ENCODE assay signal across 18 mouse cellular contexts in the genomic region with DNA sequence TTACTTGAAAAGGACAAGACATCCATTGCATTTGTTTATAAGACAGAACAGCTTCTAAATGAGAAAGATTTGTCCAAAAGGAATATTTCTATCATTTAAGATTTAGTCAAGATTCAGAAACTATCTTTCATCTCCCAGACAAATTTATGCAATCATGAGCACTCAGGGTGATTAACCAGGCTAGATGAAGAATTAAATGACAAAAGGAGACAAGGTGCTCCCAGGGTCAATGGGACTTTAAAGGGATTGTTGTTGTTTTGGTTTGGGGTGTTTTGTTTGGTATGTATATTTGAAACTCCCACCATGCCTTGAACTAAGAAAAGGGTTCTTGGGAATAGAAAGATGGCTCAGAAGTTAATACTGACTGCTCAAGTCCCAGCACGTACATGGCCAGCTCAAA.
DNase-seq lines count a peak whose midpoint lies in the region; ATAC-seq and TF ChIP-seq lines count a peak whose summit lies in the region.
"Had no signal": no experiment of that assay in that cellular context is flagged by ENCODE, and none has a peak within 500 bp of the region (broad histone marks: within the 10 kb centered on the region; RNA-seq: fewer than 3 reads in every experiment).

No protein-coding gene starts in this region.

- DNase-seq in lung, postnatal 4 days: no peak
- DNase-seq in midbrain, postnatal 0 days (ENCODE audit: low spot score): no peak
- no peak for DNase-seq in spleen, postnatal 36 days (ENCODE audit: low spot score in 2 of 2)
- no peak for DNase-seq in gastrocnemius, adult 18-20 months (ENCODE audit: low spot score)
- DNase-seq: adrenal gland, postnatal 10 days; cerebellum, adult 18-20 months; cerebellum, postnatal 36 days; gastrocnemius, postnatal 25 days; left cerebral cortex, postnatal 4 days had no signal

- WGBS in lung, embryonic 15.5 days: 56% methylated on average over 1 of the region's 1 CpGs
- 34% methylated on average over 1 of the region's 1 CpGs for WGBS in forebrain, embryonic 13.5 days
- 50% methylated on average over 1 of the region's 1 CpGs for WGBS in hindbrain, embryonic 16.5 days
- 31% methylated on average over 1 of the region's 1 CpGs for WGBS in midbrain, postnatal 0 days

- H3K4me2 ChIP-seq in lung, embryonic 15.5 days: no peak overlapping the region
- H3K4me2 ChIP-seq in forebrain, embryonic 13.5 days: no peak overlapping the region
- no peak overlapping the region for H3K4me2 ChIP-seq in hindbrain, embryonic 16.5 days (ENCODE audit: low read length)
- H3K4me2 ChIP-seq in midbrain, postnatal 0 days (ENCODE audit: low read depth, low read length, poor library complexity, severe bottlenecking): no peak overlapping the region
- H3K4me2 ChIP-seq: liver, embryonic 11.5 days; lung, embryonic 14.5 days; stomach, embryonic 15.5 days had no signal

- H3K4me1 ChIP-seq in lung, embryonic 15.5 days: 0 out of 2 replicates have a peak, but pooled peaks cover 10% of the 10 kb centered on the region
- peaks cover 32% of the 10 kb centered on the region for H3K4me1 ChIP-seq in forebrain, embryonic 13.5 days
- H3K4me1 ChIP-seq in hindbrain, embryonic 16.5 days (ENCODE audit: control insufficient read depth, insufficient read depth, low read depth, low read length): peaks cover 17% of the 10 kb centered on the region
- H3K4me1 ChIP-seq in midbrain, postnatal 0 days (ENCODE audit: insufficient read depth, low read length): no peaks in the 10 kb centered on the region; the same call in 1 of the 2 replicates
- H3K4me1 ChIP-seq: stomach, embryonic 15.5 days had no signal

- H3K4me3 ChIP-seq in lung, embryonic 15.5 days: no peak overlapping the region
- no peak overlapping the region for H3K4me3 ChIP-seq in forebrain, embryonic 13.5 days
- H3K4me3 ChIP-seq in hindbrain, embryonic 16.5 days (ENCODE audit: low read length): no peak overlapping the region
- H3K4me3 ChIP-seq in midbrain, postnatal 0 days (ENCODE audit: low read depth, low read length): no peak overlapping the region
- H3K4me3 ChIP-seq: embryonic facial prominence, embryonic 10.5 days; myocyte; stomach, embryonic 15.5 days had no signal

- no peak for ATAC-seq in lung, embryonic 15.5 days (ENCODE audit: borderline replicate concordance, extremely low read depth, low FRiP score, low TSS enrichment)
- no peak for ATAC-seq in forebrain, embryonic 13.5 days
- no peak for ATAC-seq in hindbrain, embryonic 16.5 days
- no peak for ATAC-seq in midbrain, postnatal 0 days (ENCODE audit: low FRiP score)

- no peak for TF ChIP-seq CTCF in midbrain, postnatal 0 days (IDR thresholded peaks at IDR 0.05)

- no peaks in the 10 kb centered on the region for H3K36me3 ChIP-seq in lung, embryonic 15.5 days
- no peaks in the 10 kb centered on the region for H3K36me3 ChIP-seq in forebrain, embryonic 13.5 days (ENCODE audit: poor library complexity, severe bottlenecking)
- no peaks in the 10 kb centered on the region for H3K36me3 ChIP-seq in hindbrain, embryonic 16.5 days (ENCODE audit: control insufficient read depth, insufficient read depth, low read length)
- no peaks in the 10 kb centered on the region for H3K36me3 ChIP-seq in midbrain, postnatal 0 days (ENCODE audit: insufficient read depth, low read length)
- H3K36me3 ChIP-seq: embryonic facial prominence, embryonic 10.5 days; G1E; stomach, embryonic 15.5 days had no signal

- H3K9me3 ChIP-seq in lung, embryonic 15.5 days: no peaks in the 10 kb centered on the region
- no peaks in the 10 kb centered on the region for H3K9me3 ChIP-seq in forebrain, embryonic 13.5 days (replicated peaks)
- H3K9me3 ChIP-seq in hindbrain, embryonic 16.5 days (ENCODE audit: control insufficient read depth, low read length): no peaks in the 10 kb centered on the region
- H3K9me3 ChIP-seq in midbrain, postnatal 0 days (ENCODE audit: low read length): no peaks in the 10 kb centered on the region
- H3K9me3 ChIP-seq: embryonic facial prominence, embryonic 10.5 days; G1E; stomach, embryonic 15.5 days had no signal

- peak overlapping the region; percentile 27; the same call in 1 of the 2 replicates for H3K27ac ChIP-seq in lung, embryonic 15.5 days
- H3K27ac ChIP-seq in forebrain, embryonic 13.5 days: peak overlapping the region; percentile 68
- H3K27ac ChIP-seq in hindbrain, embryonic 16.5 days (ENCODE audit: low read depth, low read length): 0 out of 2 replicates have a peak overlapping the region, but pooled peaks have one; percentile 29
- H3K27ac ChIP-seq in midbrain, postnatal 0 days (ENCODE audit: low read depth, low read length): peak overlapping the region; percentile 76
- H3K27ac ChIP-seq: embryonic facial prominence, embryonic 10.5 days; stomach, embryonic 15.5 days had no signal

- H3K27me3 ChIP-seq in lung, embryonic 15.5 days: no peaks in the 10 kb centered on the region
- H3K27me3 ChIP-seq in forebrain, embryonic 13.5 days: no peaks in the 10 kb centered on the region
- H3K27me3 ChIP-seq in hindbrain, embryonic 16.5 days (replicated peaks; ENCODE audit: control insufficient read depth, insufficient read depth, low read length): no peaks in the 10 kb centered on the region
- no peaks in the 10 kb centered on the region for H3K27me3 ChIP-seq in midbrain, postnatal 0 days (ENCODE audit: insufficient read depth, low read length)
- H3K27me3 ChIP-seq: stomach, embryonic 15.5 days had no signal

- H3K9ac ChIP-seq in lung, embryonic 15.5 days: no peak overlapping the region
- H3K9ac ChIP-seq in forebrain, embryonic 13.5 days: no peak overlapping the region
- H3K9ac ChIP-seq in hindbrain, embryonic 16.5 days (ENCODE audit: low read depth, low read length): no peak overlapping the region
- H3K9ac ChIP-seq in midbrain, postnatal 0 days (replicated peaks; ENCODE audit: low read length, poor library complexity, severe bottlenecking): no peak overlapping the region
- H3K9ac ChIP-seq: lung, embryonic 14.5 days; stomach, embryonic 15.5 days had no signal
